Mouse (Mus musculus): ENCODE results near the gene Sphk1. TPM values are rescaled to one million over a fixed set of nuclear protein-coding genes. Genes with fewer than 3 reads are reported as not detected.

The Sphk1 gene
- total RNA-seq, 2 experiments from 2014 or later = 4.7 to 5.9 TPM

- no peak for DNase-seq (ENCODE audit: low spot score in 2 of 2)
- intact Hi-C loops (cut with DNase I) = loop anchor here (5.0 kb wide), 1 partner anchor 41 kb away; the partner anchor contains the start of gene Prpsap1
Measured at GRCm38 (mm10) chr11:116533341-116534153, 2.8 kb downstream of the Sphk1 start.

GRCm38 (mm10) chr11:116534154-116534865 is 3.6 kb downstream of the Sphk1 start:
- intact Hi-C loops (cut with DNase I) = loop anchor here (5.0 kb wide), 1 partner anchor 42 kb away; the partner anchor contains the start of gene Prpsap1
- DNase-seq (ENCODE audit: low spot score in 2 of 2) = peak; percentile 67 to 73

GRCm38 (mm10) chr11:116536685-116537084 is 6.0 kb downstream of the Sphk1 start:
- intact Hi-C loops (cut with DNase I) = no loop called here
- DNase-seq (ENCODE audit: low spot score in 2 of 2) = no peak

GRCm38 (mm10) chr11:116537388-116537787 is 6.7 kb downstream of the Sphk1 start:
- no peak for DNase-seq (ENCODE audit: low spot score in 2 of 2)
- intact Hi-C loops (cut with DNase I) = no loop called here

GRCm38 (mm10) chr11:116538142-116538735 is 7.5 kb downstream of the Sphk1 start:
- DNase-seq (ENCODE audit: low spot score in 2 of 2) = no peak
- intact Hi-C loops (cut with DNase I) = no loop called here

GRCm38 (mm10) chr11:116541183-116541582 is 10.5 kb downstream of the Sphk1 start:
- no peak for DNase-seq (ENCODE audit: low spot score in 2 of 2)
- intact Hi-C loops (cut with DNase I) = no loop called here

GRCm38 (mm10) chr11:116543110-116543509 is 12.4 kb downstream of the Sphk1 start:
- intact Hi-C loops (cut with DNase I) = no loop called here
- peak; percentile 67 to 80 for DNase-seq (ENCODE audit: low spot score in 2 of 2)

GRCm38 (mm10) chr11:116547296-116548060 is 16.8 kb downstream of the Sphk1 start:
- intact Hi-C loops (cut with DNase I) = no loop called here
- DNase-seq (ENCODE audit: low spot score in 2 of 2) = no peak

- intact Hi-C loops (cut with DNase I) = no loop called here
Measured at GRCm38 (mm10) chr11:116548780-116549179, 18.1 kb downstream of the Sphk1 start.

GRCm38 (mm10) chr11:116549273-116550038 is 18.7 kb downstream of the Sphk1 start:
- DNase-seq (ENCODE audit: low spot score in 2 of 2) = no peak
- intact Hi-C loops (cut with DNase I) = loop anchor here (5.0 kb wide), 1 partner anchor 78 kb away; the partner anchor contains the start of gene Rhbdf2

More at GRCm38 (mm10) chr11:116548780-116549179, 18.1 kb downstream of the Sphk1 start:
- DNase-seq (ENCODE audit: low spot score in 2 of 2) = no peak

- intact Hi-C loops (cut with DNase I) = loop anchor here (5.0 kb wide), 1 partner anchor 77 kb away; the partner anchor contains the start of gene Rhbdf2
- no peak for DNase-seq (ENCODE audit: low spot score in 2 of 2)
Measured at GRCm38 (mm10) chr11:116550748-116551147, 20.0 kb downstream of the Sphk1 start.

- intact Hi-C loops (cut with DNase I) = loop anchor here (5.0 kb wide), 1 partner anchor 75 kb away; the partner anchor contains the start of gene Rhbdf2
- DNase-seq (ENCODE audit: low spot score in 2 of 2) = peak in 1 of 2 experiments; percentile 64
Measured at GRCm38 (mm10) chr11:116552194-116552593, 21.5 kb downstream of the Sphk1 start.

- intact Hi-C loops (cut with DNase I) = loop anchor here (5.0 kb wide), 1 partner anchor 73 kb away; the partner anchor contains the start of gene Rhbdf2
- peak in 1 of 2 experiments; percentile 58 for DNase-seq (ENCODE audit: low spot score in 2 of 2)
Measured at GRCm38 (mm10) chr11:116554171-116554878, 23.6 kb downstream of the Sphk1 start.

GRCm38 (mm10) chr11:116555572-116555971 is 24.8 kb downstream of the Sphk1 start:
- intact Hi-C loops (cut with DNase I) = no loop called here
- no peak for DNase-seq (ENCODE audit: low spot score in 2 of 2)

- intact Hi-C loops (cut with DNase I) = no loop called here
Measured at GRCm38 (mm10) chr11:116556308-116556707, 25.6 kb downstream of the Sphk1 start.

GRCm38 (mm10) chr11:116565283-116566041 is 34.7 kb downstream of the Sphk1 start:
- no peak for DNase-seq (ENCODE audit: low spot score in 2 of 2)
- intact Hi-C loops (cut with DNase I) = no loop called here

More at GRCm38 (mm10) chr11:116556308-116556707, 25.6 kb downstream of the Sphk1 start:
- DNase-seq (ENCODE audit: low spot score in 2 of 2) = no peak

GRCm38 (mm10) chr11:116567531-116567930 is 36.8 kb downstream of the Sphk1 start:
- intact Hi-C loops (cut with DNase I) = no loop called here
- no peak for DNase-seq (ENCODE audit: low spot score in 2 of 2)
